20 mouse cellular contexts compared by ENCODE assay signal in genomic region chr10:63192276-63192675, GRCm38 (mm10). TPM values are rescaled to one million over a fixed set of nuclear protein-coding genes. Genes with fewer than 3 reads are reported as not detected.
DNase-seq lines count a peak whose midpoint lies in the region; TF ChIP-seq lines count a peak whose summit lies in the region.
"Had no signal": no experiment of that assay in that cellular context is flagged by ENCODE, and none has a peak within 500 bp of the region (broad histone marks: within the 10 kb centered on the region; RNA-seq: fewer than 3 reads in every experiment).

No protein-coding gene starts in this region.

- no peaks in the 10 kb centered on the region for H3K36me3 ChIP-seq in E14TG2a.4 (ENCODE audit: insufficient read depth, low read length)
- H3K36me3 ChIP-seq: embryonic facial prominence, embryonic 12.5 days; embryonic facial prominence, embryonic 15.5 days had no signal

- no peak for TF ChIP-seq CTCF in E14TG2a.4 (conservative IDR thresholded peaks at IDR 0.05; ENCODE audit: low read length)

- H3K4me3 ChIP-seq in E14TG2a.4 (replicated peaks; ENCODE audit: low read length), result peak overlapping the region; percentile 68
- H3K4me3 ChIP-seq: embryonic facial prominence, embryonic 12.5 days; embryonic facial prominence, embryonic 15.5 days; heart, adult 2 months had no signal

- H3K27me3 ChIP-seq in E14TG2a.4 (ENCODE audit: insufficient read depth, low read length), result peaks cover 13% of the 10 kb centered on the region
- H3K27me3 ChIP-seq: embryonic facial prominence, embryonic 12.5 days; embryonic facial prominence, embryonic 15.5 days had no signal

- peak; percentile 77 for DNase-seq in heart, adult 11 months
- DNase-seq in heart, postnatal 14 days, result no peak
- DNase-seq in ES-CJ7 (ENCODE audit: low read depth, low spot score) (peak; percentile 34), ZHBTc4 (ENCODE audit: low read depth, low spot score) (peak; percentile 50)
- DNase-seq in frontal cortex, postnatal 36 days (ENCODE audit: low spot score in 2 of 2), result no peak
- DNase-seq in kidney, adult 9 months, result no peak
- DNase-seq: adrenal gland, adult 2 months; adrenal gland, postnatal 14 days; cerebellum, adult 11 months; cerebellum, adult 2 months; cerebellum, adult 9-11 months; cerebellum, postnatal 25 days; gastrocnemius, postnatal 14 days; heart, adult 2 months; heart, postnatal 4 days; kidney, adult 18-20 months had no signal

- intact Hi-C loops in heart, postnatal 14 days (cut with DNase I), result no loop called here

- H3K9me3 ChIP-seq in E14TG2a.4 (ENCODE audit: low read length), result no peaks in the 10 kb centered on the region
- H3K9me3 ChIP-seq: embryonic facial prominence, embryonic 12.5 days; embryonic facial prominence, embryonic 15.5 days had no signal

- H3K4me1 ChIP-seq in E14TG2a.4 (replicated peaks; ENCODE audit: low read depth, low read length), result peaks cover 33% of the 10 kb centered on the region
- H3K4me1 ChIP-seq: embryonic facial prominence, embryonic 12.5 days; embryonic facial prominence, embryonic 15.5 days had no signal

RNA-seq across cellular contexts. Expression of gene Mypn, which starts 11.5 kb away (rescaled TPM):
- 10 to 100 TPM; 82.5 to 90.9 TPM for total RNA-seq in heart, postnatal 14 days (2021)
- total RNA-seq: common myeloid progenitor, adult 5-6 weeks had no signal

RNA-seq across cellular contexts. Expression of gene Herc4, which starts 51.3 kb away (rescaled TPM):
- 10 to 100 TPM; 36.9 to 38.8 TPM for total RNA-seq in heart, postnatal 14 days (2021)

Comparison
In these comparisons a context has a peak if more than half of its experiments do, and no peak if none do; other contexts are left out.
1. DNase-seq: peak in heart, adult 11 months (single experiment), ES-CJ7 (single experiment) and ZHBTc4 (single experiment); none in heart, postnatal 14 days (0 of 2), frontal cortex, postnatal 36 days (0 of 2) and kidney, adult 9 months (single experiment).